Mouse (Mus musculus) retina, embryonic 14.5 days (tissue): ENCODE measurements around the gene Dlg2.

ENCODE experiments used
- DNase-seq: peaks from one replicate; pipeline ENCODE4 v3.0.0-alpha.2; 2015; ENCODE audit warnings: low spot score

The Dlg2 gene

DNA sequence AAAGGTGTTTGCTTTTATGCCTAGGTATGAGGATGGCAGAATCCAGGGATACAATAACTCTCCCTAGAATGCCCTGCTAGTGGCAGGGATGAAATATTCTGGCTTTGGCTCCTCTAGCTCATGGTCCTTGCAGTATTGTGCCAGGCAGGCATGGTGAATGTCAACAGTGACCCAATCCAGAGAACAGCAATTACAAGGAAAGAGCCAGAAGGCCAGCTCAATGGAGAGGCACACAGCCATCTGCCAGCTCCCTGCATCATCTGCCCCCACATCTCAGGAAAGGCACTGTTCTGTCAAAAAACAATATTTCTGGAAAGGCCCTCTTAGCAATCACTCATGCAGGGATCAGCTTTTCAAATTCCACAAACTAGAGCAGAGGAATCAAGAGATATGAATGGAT, 1984.1 kb downstream of the Dlg2 start:
- DNase-seq, result no peak

DNA sequence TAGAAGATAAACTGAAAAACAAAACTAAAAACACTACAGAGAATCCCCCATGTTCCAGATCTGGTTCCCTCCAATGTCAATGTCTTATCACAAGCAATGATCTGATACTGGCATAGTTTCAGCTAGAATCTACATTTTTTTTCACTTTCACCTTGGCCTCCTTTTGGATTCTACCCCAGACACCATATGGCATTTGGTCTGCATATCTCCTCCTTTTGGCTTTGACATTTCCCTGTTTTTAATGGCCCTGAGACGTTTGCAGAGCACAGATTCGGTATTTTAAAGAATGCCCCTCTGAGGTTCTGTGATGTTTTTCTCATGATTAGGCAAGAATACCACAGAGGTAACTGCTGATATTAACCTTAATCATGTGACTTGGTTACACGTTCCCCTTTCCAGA, 1984.8 kb downstream of the Dlg2 start:
- DNase-seq, result no peak

DNA sequence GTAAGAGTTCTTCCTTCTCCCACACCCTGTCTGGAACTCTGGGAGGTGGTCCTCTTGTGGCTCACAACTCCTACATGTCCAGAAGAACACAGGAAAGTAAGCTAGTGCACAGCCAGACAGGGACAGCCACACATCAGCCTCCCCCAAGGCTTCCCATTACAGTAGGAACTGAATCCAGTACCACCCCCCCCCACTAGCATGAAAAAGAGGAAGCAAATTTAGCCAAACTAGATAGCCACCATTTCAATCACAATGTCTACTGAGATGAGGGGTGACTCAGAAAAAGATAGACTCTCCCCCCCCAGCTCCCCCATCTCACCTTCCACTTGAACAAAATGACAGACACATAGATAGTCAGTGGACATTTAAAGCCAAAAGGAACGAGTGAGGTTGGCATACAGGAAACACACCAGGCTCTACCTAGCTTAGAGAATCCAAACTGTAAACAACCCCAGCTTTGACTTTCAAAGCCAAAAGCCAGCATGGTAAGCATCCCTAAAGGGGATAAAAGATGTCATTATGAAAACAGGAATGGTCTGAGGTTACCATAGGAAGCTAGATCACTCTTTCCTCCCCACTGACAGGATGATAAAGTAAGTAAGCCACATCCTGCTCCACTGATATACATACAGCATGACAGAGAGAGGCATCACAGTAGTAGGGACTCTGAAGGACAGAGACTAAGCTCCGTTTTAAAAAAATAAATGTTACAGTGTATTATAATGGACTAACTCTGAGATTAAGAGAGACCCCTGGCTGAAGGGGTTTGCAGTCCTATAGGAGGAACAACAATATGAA, 1986.8 kb downstream of the Dlg2 start:
- DNase-seq, result no peak

DNA sequence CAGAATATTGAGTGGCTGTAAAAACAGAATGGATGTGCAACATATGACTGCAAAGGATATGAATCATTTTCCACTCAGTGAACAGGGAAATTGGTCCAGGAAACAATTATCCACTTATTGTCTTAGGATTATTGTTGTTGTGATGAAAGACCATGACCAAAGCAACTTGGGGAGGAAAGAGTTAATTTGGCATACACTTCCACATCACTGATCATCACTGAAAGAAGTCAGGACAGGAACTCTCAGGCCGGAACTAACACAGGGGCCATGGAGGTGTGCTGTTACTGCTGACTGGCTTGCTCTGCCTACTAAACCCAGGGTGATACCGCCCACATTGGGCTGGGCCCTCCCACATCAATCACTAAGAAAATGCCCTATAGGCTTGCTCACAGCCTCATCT, 1987.8 kb downstream of the Dlg2 start:
- peak; percentile 62 for DNase-seq

DNA sequence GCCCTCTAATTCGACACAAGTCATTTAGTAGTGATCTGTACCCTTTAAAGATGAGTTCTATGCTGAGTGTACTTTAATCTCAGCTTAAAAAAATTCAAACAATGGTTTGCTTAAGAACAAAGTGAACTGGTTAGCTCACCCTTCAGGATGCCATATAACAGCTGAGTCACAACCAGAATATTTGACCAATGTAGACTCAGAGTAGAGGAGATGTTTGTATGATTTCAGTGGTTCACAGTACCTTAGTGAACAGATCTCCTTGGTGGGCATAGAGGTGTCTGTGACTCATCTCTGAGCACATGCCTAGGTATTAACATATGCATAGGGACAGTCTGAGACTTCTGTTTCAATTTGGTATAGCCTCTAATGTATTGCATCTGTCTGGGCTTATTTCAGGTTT, 2002.7 kb downstream of the Dlg2 start:
- no peak for DNase-seq

DNA sequence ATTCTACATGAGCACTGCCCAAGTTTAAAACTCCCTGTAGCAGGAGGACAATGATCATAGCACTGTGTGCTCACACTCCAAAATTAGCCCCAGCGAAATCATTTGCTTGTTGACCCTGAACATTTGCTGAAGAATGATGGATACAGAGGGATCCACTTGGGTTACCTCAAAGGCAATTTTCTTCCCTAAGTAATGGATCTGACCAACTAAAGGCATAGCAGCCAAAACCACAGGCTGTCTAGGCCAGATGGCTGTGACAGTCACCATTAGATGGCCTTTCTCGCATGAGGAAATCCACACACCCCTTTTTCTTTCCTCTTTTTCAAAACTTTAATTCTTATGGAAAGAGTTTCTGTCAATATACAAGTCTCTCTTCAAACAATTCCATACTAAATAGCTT, 2003.3 kb downstream of the Dlg2 start:
- no peak for DNase-seq

DNA sequence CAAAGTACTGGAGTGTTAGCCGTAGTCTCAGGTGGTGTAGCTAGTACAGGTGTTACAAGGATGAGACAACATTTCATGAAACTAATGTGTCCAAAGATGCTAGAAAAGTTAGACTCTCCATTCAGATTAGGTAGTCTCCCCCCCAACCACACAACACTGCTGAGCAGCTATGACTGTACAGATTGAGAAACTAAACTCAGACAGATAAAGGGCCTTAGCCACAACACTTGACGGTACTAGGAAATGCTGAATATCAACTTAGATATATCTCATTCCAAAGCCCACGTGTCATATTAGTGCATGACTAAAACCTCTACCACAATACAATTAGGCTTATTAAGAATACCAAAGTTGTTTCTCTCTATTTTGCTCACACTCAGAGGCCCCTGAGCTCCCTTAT, 2006.9 kb downstream of the Dlg2 start:
- DNase-seq, result no peak

DNA sequence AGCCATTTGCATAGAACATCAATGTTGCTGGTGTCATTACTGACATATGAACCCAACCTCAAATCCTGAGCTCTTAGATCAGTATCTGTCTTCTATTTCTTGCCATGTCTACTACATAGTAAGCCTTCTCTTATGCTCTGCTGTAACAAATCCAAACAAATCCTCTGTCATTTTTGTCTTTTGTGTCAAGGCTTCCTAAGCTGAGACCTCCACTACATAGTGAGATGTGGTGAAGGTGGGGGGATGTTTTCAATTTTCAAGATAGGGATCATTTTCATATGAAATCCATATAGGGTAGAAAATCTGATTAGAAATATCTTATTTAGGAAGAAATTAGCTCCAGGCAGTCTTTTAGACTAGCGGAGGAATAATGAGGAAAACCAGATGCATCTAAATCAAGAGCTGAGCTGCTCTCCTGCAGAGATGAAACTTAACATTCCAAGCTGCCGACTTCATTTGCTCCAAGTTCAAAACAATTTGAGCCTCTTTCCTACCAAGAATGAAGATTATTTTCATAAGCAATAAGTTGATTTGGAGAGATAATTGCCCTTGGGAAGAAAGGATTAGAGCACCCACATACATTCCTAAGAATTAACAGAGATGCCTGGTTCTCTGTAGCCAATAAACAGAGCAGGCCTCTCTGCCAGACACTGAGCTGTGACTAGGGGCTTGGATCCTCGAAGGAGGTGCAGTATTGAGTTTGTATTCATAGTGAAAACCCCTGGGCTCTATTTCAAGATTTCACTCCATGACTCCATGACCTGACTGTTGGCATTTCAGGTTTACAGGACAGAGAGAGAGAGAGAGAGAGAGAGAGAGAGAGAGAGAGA, 2009.6 kb downstream of the Dlg2 start:
- no peak for DNase-seq

DNA sequence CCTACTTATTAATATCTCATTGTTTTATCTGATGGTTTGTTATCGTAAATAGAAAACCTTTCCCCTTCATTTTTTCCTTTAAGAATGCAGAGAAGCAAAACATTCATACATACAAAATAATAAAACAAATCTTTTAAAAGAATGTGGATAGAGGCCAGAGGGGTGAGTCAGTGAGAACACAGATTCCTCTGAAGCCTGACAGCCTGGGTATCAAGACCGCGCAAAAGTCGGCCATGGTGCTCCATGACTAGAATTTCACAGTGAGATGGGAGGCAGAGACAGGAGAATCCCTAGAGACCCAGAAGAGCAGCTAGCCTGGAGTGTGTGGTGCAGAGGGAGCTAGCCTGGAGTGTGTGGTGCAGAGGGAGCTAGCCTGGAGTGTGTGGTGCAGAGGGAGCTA, 2010.4 kb downstream of the Dlg2 start:
- no peak for DNase-seq

DNA sequence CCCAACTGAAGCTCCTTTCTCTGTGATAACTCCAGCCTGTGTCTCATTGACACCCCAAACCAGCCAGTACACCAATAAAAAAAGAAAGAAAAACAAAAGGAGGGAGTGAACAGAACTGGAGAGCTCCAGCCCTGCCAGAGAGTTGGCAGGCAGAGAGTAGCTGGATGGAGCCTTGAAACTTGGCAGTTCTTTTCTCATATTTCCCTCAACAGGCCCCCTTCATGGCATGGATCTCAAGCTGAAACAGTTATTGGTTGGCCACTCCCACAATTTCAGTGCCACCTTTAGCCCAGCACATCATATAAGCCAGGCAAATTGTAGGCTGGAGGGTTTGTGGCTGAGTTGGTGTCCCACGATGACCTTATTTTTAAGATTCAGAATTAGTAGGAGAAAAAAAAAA, 2015.8 kb downstream of the Dlg2 start:
- DNase-seq, result no peak

DNA sequence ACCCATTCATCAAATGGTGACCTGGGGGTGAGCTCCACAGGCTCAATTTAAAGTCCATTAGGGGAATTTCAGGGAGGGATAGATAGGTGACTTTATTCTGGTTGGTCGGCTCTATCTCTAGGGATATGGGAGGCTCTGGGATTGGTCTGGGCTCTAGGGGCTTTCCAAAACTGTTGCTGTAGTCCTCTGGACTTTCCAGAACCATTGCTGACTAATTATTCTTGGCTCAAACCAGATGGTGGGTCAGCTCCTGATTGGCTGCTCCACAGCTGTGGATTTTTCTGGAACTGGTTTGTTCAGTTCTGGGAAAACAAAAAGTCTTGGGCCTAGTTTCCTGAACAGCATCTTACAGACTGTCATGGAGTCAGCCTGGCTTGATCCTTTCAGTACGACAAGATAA, 2017.0 kb downstream of the Dlg2 start:
- DNase-seq, result no peak
